Mouse (Mus musculus): ENCODE results near the gene Plin5. TPM values are rescaled to one million over a fixed set of nuclear protein-coding genes. Genes with fewer than 3 reads are reported as not detected.

The Plin5 gene
- total RNA-seq (2021) (10 to 100 TPM; 59.5 to 71.9 TPM), polyA plus RNA-seq (2012; rRNA removed) (42.9 and 91.7 TPM in 2 replicates)
- long read RNA-seq, transcript Plin5-202 (8 exons, 1,986 nt): major isoform, 59 of 176 reads
- long read RNA-seq, transcript Plin5-201 (9 exons, 1,986 nt): minor isoform, 57 of 176 reads
- long read RNA-seq, partial matches to known transcripts: 36 of 176 reads
- long read RNA-seq, other reads (novel, unspliced or antisense): 24 of 176 reads

DNA sequence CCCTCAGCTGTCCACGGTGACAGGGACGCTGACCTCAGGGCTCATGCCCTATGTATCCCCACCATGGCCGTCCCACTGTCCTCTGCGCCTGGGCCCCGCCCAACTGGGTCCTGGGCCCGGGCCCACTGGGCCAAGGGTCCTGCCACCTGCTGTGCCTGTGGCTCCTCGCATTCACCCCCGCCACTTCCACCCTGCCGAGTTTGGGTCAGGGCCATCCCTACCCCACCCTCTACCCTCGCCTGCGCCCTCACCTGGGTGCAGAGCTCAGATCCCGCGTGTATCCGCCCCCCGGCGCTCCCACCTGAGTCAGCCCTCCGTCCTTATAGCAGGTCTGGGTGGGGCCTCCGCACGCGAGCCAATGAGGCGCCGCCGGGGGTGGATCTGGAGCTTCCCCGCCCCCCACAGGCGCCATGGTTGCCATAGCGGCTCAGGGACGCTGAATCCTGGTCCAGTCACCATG, at the start of gene Plin5:
Plin5 (minus strand) TSS at position 346 of the 460 bp plus-strand sequence.
- peak; percentile 93 for DNase-seq

DNA sequence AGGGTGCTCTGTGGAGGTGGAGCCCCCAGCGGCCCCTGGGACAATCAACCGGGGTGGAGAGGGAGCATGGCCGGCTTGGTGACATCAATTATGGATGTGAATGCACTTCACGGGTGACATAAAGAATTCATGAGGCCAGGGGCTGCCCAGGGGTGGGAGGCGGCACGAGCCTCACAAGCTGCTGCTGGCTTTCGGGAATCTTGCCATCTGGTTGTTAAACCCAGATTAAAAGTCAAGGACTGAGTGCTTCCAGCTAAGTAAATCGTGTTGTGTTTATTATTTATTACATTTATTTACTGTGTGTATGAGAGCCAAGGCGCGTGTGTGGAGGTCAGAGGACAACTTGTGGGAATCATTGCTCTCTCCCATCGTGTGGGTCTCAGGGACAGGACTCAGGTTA, 48.3 kb upstream of the Plin5 start:
- DNase-seq: no peak

DNA sequence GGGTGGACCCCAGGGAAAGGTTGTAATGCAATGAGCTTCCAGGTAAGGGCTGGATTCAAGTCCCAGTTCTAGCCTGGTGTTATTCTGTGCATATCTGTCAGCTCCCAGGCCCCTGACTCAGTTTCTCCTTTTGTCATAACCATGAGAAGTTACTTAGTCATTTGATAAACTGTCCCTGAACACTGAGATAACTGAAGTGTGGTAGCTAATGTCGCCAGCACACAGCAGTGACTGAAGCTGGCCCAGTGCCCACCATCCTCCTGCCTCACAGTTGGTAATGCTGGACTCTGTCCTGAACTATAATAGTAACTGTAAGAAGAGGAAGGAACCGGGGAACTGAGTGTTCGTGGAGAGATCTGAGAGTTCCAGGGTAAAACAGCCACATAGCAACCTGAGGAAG, 47.1 kb upstream of the Plin5 start:
- DNase-seq: no peak

DNA sequence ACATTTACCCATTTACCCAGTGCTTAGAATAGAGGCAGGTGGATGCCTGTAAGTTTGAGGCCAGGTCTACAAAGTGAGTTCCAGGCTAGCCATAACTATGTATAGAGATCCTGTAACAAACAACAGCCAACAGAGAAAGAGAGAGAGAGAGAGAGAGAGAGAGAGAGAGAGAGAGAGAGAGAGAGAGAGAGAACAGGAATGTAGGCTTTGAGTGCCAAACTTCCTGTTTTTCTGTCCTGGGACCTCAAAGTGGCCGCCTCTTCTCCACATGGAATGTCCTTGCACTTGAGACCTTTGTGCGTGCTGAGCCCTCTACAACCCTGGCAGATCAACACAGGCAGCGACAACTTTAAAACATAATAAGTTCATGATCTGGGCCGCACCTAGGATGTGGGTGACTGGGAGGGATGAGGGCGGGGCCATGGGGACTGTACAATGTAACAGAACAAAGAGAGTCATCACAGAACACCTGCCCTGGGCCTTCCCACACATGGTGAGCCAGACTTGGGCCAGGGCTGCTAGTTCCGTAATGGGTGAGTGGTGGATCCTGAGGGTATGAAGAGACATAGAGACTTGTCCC, 46.2 kb upstream of the Plin5 start:
- DNase-seq: no peak

DNA sequence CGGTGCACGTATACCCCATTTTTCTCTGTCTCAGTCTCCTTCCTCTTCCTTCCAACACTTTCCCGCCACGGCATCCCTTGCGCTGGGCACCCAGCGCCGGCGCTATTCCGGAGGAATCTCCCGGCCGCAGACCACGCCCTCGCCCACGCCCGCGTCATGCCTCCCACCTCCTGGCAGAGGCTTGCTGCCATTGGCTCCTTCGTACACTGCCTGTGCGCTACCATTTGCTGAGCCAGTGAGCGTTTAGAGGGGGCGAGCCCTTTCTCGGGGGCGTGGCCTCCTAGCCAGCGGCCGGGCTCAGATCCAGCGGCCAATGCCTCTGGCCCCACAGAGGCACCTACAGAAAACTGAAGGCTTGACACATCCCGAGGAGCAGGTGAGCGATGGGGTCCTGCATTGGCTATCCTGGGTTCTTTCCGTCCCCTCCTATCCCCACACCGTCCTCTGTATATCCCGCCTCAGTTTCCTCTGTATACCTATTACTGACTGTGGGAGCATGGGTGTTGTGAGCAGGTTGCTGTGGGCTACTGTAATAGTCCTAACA, 44.9 kb upstream of the Plin5 start, which contains the start of gene Tnfaip8l1:
Tnfaip8l1 (plus strand) TSS at position 247 of the 544 bp plus-strand sequence.
- DNase-seq: peak; percentile 98

DNA sequence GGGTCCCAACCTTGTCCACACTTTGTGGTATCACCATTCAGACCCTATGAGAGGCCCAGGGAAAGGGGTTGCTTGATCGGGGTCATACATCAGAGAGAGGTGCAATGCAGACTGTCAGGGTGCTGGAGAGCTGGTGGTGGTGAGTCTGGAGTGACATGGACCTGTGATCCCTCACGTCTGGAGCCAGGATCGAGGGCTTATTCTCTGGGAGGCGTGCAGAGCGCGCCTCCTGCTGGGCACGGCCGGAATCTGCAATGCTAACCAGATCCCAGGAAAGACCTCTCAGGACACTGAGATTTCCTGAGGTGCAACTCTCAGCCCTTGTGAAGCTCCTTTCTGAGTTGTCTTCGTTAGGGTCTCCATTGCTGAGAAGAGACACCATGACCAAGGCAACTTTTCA, 42.3 kb upstream of the Plin5 start:
- DNase-seq: peak; percentile 62

DNA sequence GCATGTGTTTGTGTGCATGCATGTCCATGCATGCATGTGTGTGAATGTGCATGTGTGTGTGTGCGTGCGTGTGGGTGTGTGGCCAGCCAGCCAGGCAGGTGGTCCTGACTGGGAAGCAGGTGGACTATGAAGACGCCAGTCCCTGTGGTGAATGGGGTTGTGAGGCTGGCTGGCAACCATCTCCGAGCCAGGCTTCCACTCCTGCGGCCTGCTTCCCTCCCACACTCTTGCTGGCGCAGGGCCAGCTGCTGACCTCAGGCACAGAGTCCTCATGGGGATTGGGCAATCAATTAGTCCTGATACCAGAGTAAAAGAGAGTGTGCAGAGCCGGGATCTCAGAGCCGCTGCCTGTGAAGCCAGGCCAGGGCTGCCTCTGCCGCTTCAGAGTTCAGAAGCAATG, 36.2 kb upstream of the Plin5 start:
- DNase-seq: peak; percentile 88

DNA sequence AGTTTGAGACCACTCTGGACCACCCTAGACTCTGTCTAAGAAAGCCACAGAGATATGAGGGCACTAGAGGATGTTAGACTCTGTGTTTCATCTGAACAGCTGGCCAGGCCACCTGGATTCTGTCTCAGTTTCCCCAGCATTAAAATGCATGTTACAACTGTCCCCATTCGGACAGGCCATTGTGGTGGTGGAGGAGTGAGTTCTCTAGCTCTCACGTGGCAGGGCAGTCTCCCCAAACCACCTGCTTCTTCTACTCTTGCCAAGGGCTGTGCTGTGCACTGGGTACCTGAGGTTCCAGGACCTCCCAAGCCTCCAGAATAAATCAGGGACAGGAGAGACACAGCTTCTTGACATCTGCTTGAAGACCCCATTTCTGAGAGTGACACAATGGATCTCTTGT, 32.5 kb upstream of the Plin5 start:
- no peak for DNase-seq

DNA sequence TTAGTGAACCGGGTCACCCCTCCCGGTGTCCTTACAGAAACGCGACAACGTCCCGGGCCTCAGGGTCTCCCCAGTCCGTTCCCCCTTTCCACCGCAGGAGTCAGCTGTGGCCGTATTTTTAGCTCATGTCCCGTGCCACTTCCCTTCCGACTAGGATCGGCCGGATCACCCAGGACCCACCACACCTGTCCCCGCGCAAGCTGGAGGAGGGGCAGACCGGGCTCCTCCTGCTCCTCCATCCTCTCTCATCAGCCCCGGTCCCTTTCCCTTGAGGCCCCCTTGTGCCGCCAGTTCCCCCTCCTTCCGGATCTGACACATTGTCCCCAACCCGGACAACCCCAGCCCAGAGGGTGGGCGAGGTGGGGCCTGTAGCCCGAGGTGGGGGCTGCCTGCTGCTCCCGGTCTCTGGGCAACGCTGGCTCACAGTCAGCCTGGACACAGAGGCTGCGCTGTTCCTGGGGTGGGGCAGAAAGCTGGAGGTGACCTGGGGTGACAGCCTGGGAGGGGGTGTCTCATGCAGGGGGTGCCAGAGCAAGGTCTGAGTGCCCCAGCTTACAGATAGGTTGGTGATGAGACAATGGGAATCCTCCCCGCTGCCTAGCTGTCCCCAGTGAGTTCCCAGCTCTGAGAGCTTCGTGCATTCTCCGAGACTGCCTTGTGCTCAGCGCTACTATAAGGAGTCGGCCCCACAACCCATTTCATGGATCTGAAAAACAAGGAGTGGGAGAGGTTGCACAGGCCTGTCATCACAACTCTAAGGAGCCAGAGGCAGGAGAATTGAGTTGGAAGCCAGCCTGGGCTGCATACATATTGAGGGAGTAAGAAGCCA, 31.6 kb upstream of the Plin5 start:
- no peak for DNase-seq

DNA sequence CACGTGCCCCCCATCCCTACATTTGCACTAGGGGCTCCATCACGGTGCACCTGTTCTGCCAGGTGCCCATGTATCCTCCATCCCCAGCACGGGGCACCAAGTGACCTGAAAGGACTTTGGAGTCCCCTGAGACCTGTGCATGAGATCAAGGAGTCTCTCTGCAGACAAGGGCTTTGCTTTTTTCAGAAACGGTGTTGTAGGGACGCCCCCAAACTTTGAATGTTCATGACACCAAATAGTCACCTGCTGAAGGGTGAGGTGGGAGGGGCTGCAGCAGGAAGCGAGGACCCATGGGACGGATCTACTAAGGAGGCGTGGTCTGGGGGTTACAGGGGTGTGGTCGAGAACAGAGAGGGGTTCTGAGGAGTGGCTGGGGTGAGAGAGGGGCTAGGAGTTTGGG, 30.9 kb upstream of the Plin5 start:
- DNase-seq: no peak

DNA sequence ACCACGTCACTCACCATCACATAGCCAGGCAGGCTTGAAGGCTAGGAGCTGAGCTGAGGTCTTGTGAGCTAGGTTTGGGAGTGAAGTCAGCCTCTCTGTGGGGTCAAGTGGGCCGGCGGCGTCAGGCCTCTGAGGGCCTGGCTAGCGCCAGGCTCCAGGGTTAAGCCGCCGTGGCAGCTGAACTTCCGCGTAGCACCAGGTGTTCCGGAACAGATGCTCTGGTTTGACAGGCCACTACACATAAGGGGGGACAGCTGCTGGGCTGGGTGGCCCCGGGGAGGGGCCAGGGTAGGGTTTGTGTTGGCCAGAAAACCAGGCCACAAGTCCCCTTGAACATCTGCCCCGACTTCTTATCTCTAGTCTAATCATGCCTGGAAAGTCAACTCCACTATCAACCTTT, 30.0 kb upstream of the Plin5 start:
- no peak for DNase-seq

DNA sequence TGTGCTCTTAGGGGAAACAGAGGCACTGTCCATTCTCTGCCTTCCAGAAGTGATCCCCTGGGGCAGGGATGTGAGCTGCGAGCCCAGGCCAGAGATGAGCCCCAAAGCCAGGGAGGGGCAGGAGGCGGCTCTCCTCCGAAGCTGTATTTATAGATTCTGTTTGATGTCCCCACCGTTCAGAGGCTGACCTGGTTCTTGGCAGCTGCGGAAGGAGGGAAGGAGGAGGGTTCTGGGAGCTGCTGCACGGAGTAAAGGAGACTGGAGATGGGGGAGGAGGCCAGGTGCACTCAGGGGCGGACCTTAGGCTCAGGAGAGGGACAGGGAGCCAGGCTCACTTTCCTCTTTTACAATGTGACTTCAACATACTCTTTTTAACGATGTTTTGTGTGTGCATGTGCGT, 28.7 kb upstream of the Plin5 start:
- DNase-seq: no peak

DNA sequence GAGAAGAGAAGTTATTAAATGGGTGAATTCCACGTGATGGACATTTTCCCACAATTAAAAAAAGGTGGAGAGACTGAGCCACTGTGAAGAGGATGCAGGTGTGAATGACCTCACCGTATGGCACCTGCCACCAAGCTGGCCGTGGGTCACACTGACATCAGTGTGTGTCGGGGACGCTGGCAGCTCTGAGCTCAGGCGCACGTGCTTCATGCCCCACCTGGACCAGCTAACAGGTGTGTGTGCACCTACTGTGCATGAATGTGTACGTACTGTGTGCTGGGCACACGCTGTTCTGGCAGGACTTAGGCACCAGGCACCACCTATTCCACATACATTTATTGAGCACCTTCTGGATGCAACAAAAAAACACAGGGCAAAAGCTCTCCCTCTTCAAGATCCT, 27.1 kb upstream of the Plin5 start:
- no peak for DNase-seq

DNA sequence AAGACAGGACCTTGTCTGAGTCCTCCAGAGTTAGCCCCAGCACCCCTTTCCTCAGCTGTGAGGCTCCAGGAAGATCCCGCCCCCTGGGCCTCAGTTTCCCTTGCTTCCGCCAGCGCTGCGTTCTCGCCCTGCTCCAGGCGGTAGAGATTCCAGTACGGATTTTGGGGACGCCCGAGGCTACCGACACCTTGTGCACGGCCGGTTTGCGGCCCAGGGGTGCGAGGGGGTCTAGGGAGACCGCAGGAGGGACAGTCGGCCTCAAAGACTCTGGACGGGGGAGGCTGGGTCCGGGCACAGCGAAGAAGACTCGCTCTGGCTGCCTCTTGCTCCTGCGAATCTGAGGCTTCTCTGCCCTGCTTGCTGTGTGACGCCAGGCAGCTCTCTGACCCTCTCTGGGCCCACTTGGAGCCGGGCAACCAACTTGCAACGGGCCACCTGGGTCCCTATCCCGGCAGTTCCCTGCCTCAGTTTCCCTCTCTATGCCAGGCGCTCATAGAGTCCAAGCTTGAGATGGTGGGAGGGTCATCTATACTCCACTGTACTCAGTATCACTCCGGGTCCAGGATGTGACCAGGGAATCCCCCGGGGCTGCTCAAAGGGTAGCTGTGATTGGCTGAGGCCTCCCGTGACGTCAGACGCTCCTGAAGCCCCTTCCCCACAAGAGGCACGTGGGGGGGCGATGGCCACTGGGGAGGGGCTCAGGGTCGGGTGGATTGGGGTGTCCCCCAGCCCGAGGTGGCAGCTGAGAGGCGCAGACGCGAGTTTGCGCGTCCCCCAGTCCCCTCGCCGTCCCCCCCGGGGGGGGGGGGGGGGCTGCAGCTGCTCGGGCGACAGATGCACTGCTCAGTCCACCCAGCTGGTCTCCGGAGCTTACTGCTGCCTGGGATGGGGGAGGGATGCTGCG, 24.6 kb upstream of the Plin5 start:
- DNase-seq: peak; percentile 25

DNA sequence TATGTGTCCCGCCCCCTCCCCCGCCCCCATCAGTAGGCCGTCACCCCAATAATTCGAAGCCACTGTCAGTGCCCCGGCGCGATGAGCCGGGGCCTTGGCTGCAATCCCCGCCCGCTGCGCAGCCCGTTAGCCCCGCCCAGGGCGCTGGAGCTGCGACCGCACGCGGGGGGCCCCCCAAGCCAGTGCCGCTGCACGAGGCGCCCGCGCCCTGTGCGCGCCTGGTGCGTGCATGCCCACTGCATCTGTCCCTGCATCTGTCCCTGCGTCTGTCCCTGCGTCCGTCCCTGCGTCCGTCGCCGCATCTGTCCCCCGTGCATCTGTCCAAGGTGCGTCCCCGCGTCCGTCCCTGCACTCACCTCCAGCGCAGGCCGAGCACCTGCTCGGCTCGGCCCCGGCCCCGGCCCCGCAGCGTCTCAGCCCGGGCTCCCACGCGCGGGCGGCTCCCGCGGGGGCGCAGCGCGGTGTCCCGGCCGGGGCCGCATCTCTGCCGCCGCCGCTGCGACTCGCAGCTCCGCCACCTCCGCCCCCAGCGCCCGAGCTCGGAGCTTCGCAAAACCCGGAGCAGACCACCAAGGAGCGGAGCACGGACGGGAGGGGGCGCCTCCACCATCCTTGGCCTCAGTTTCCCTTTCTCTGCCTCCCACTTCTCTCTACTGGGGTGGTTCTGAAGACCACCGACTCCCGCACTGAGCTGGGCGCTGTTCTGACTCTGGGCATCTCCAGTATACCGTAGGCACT, 22.6 kb upstream of the Plin5 start, which contains the start of gene Sema6b:
Sema6b (minus strand) TSS at position 486 of the 738 bp plus-strand sequence.
- DNase-seq: peak; percentile 73

DNA sequence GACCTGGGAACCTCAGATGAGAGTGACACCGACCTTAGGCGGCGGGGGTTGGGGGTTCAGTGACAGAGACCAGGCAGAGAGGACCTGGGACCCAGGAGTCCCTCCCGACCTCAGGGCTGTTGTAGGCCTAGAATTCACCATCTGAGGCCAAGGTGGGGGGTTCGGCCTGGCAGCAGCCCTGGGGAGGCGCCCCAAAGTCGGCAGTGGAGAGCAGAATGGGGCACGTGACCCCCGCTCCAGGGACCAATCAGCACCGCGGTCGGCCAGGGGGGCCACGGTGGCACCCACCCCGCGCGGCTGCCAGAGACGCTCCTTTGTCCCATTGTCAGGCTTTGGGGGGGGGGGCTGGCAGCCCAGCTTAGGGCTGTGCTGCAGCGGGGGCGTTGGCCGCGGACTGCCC, 22.0 kb upstream of the Plin5 start:
- DNase-seq: peak; percentile 25

DNA sequence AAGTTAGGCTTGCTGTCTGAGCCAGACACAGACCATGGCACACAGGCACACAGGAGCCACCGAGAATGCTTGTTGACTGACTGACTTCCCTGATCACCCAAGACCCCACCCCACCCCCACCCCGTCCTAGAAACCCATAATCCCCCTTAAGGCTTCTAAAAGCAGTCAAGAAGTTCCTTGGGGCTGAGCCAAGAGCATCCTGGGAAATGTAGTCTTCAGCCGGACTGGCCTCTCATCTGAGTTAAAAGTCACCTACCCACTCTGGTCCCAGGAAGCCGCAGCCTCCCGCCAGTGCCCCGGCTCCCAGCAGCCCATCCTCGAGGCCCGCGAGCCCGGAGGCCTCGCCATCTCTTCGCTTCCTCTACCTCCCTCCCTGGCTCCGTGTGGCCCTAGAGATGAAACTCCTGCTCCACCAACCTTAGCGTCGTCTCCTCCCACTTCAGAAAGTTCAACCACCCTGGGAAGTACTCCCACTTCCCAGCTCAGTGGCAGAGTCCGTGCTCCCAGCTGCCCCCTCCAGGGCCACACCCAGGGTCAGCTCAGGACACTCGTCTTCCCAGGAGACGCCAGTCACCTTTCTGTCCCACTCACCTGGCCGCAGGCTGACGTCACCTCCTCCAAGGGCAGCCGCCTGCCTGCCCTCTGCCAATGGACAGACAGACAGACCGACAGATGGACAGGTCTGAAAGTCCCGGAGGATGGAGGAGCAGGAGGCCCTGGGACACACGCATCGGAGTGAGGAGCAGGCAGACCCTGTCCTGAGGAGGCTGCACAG, 20.6 kb upstream of the Plin5 start:
- DNase-seq: no peak

DNA sequence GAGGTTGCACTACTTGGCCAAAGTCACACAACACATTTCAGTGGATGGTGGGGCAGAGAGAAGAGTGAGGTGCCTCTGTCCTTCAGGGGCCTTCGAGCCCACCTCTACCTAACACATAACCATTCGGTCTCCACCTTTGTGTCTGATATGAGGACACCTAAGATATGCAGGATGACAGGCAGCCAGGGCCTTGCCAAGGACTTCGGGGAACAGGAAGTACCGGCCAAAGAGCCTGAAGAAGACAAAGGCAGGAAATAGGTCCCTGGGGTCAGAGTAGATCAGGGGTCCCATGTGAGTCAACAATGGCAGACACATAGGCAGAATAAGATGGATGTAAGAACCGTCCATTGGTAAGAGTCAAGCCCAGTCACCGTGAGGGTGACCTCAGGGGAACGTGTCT, 19.2 kb upstream of the Plin5 start:
- DNase-seq: no peak

DNA sequence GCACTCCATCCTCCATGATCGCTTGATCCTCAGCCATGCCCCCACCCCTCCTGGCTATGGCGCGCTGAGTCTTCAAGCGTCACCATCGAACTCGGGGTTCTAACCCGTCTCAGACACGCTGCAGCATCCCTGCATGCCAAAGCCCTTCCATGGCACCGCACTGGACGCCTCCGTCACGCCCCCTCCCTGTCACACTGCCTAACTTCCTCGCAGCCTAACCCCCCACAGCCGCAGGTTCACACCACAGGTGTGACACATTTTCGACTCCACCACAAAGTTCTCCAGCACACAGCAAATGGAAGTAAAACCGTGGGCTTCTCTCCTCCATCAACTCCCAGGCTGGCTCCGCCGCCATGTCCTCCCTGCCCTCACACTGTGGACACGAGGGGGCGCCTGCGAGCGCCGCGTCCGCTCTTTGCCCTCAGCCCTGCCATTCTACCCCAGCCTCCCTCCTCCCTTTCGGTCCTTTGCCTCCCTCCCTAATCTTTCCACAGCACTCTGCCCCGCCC, 17.1 kb upstream of the Plin5 start:
- DNase-seq: peak; percentile 80

Measured in adrenal gland, adult 2 months (tissue).